Mouse (Mus musculus) cerebellum, adult (tissue): ENCODE measurements around the gene Bcas1.

Experiments
- ATAC-seq: cut with Nextera tagmentation; 2 replicates; pipeline ENCODE4 v1.9.2; 2017; ENCODE audit warnings: mild to moderate bottlenecking, moderate library complexity, mixed read lengths; ENCODE audit not compliant: insufficient number of reproducible peaks, low FRiP score, low TSS enrichment

Bcas1 gene

GRCm38 (mm10) chr2:170424131-170424530 lies 3.5 kb downstream of the Bcas1 start:
- ATAC-seq, result no peak

- ATAC-seq, result no peak
Measured at GRCm38 (mm10) chr2:170421924-170422323, 5.7 kb downstream of the Bcas1 start.

DNA sequence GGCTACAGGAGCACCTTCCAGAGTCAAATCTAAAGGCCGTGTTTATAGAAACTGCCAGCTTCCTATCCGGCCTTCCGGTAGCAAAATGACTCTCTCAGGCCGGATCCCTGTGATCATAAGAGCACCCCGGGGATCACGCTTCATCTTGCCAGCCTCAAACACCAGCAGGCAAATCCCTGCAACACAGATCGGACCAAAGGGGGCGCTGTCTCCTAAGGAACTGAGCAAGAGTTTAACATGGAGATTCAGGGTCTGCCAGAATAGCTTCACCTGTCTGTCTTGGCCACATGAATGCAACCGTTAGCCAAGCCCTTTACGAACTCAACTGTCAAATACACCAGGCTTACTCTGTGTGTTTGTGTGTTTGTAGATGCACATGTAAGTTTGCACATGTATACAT lies 8.9 kb downstream of the Bcas1 start:
- ATAC-seq, result no peak

DNA sequence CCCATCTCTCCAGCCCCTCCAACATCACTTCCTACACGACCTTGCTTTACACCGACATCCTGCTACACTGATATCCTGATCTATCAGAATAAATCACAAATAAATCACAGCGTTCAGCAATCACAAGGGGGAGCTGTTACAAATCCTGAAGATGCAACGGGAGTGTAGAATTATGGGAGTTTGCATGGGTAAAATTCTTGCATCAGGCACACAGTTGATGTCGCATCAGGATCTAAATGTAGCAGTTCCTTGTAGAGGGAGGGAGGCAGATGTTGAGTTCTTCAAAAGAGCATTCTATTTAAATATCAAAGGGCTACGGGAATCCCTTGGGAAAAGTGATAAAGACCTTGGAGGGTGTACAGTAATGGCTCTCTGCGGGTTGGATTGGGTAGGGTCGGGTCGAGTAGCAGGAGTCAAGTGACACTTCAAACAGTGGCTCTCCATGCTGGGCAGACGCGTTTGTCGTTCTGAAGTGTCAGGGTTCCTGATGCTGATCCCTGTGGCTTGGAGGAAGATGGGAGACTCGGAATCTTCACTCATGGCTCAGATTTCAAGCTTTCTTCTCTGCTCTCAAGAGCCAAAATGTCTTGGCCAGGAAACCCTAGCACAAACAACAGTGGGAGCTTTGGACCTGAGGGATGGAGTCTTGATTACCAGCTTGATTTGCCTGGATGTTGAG lies 16.0 kb downstream of the Bcas1 start:
- ATAC-seq, result no peak

- ATAC-seq, result no peak
Measured at GRCm38 (mm10) chr2:170410677-170411489, 16.8 kb downstream of the Bcas1 start.

DNA sequence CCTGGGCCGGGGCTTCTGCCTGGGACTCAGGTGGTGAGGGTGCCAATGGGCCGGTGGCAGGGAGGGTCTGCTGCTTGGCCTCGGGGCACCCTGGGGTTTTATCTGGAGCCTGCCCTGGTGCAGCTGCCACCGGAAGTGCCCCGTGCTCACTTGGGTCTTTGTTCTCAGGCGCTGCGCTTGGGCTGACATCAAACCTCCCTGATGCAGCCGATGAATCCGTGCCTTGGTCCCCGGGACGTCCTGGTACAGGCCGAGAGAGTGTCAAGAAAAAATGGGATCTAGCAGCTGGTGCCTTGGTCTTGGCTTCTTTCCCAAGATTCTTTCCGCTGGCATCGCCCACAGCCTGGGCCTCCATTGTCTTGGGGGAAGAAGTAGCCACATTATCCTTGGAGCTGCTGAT lies 21.2 kb downstream of the Bcas1 start:
- no peak for ATAC-seq

GRCm38 (mm10) chr2:170404781-170405573 lies 22.7 kb downstream of the Bcas1 start:
- no peak for ATAC-seq

GRCm38 (mm10) chr2:170403666-170404385 lies 23.8 kb downstream of the Bcas1 start:
- no peak for ATAC-seq

- ATAC-seq, result peak; percentile 79
Measured at GRCm38 (mm10) chr2:170401211-170401799, 26.3 kb downstream of the Bcas1 start.

DNA sequence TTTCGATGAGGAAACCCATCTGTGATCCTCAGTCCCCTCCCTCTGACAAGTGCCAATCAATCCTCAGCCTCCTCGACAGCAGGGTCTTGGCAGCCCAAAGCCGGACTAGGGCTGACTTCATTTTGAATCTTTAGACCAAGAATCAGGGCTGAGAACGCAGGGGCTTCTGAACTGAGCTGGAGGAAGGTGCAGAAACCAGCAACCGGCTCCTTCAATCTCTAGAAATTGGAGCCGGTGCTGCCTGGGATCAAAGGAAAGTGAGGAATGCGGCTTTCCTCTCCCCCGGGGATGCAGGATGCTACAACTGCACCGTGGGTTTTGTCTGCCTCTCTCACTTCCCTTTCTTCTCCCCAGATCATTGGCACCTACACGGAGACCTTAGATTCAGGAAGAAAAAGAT lies 27.0 kb downstream of the Bcas1 start:
- no peak for ATAC-seq

- ATAC-seq, result no peak
Measured at GRCm38 (mm10) chr2:170391994-170392393, 35.7 kb downstream of the Bcas1 start.

GRCm38 (mm10) chr2:170388320-170388719 lies 39.3 kb downstream of the Bcas1 start:
- ATAC-seq, result no peak

DNA sequence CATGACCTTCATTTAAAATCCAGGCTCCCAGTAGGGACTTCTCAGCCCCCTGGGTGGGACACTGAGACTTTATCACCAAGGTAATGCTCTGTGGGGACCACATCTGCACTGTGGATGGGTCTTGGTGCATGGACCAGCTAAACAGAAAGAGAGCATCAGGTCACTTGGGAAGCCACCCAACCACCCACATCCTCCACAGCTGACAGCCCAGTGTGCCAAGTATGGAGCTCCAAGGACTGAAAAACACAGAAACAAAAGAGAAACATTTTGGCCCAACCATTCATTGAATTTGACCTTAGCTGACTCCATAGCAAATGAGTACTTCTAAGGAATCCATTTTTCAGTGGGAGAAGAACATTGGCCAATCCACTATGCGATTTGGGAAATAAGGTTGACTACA lies 42.1 kb downstream of the Bcas1 start:
- no peak for ATAC-seq

DNA sequence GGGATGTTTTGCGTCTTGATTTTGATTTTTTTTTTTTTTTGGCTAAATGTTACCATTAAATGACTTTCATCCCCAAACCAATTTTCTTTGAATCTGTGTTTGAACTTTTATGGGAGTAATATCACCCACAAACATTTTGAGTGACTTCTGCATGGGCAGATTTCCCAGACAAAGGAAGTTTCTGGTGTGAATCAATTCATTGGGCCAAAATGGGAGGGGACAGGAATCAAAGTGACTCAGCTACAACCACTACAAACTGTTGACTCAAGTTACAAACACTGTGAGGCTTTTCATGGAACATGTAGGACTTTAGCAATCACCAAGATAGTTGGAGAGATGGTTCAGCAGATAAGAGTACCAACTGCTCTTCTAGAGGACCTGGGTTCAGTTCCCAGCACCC lies 42.9 kb downstream of the Bcas1 start:
- ATAC-seq, result no peak

GRCm38 (mm10) chr2:170373391-170373790 lies 54.3 kb downstream of the Bcas1 start:
- no peak for ATAC-seq

- no peak for ATAC-seq
Measured at GRCm38 (mm10) chr2:170365676-170366075, 62.0 kb downstream of the Bcas1 start.

DNA sequence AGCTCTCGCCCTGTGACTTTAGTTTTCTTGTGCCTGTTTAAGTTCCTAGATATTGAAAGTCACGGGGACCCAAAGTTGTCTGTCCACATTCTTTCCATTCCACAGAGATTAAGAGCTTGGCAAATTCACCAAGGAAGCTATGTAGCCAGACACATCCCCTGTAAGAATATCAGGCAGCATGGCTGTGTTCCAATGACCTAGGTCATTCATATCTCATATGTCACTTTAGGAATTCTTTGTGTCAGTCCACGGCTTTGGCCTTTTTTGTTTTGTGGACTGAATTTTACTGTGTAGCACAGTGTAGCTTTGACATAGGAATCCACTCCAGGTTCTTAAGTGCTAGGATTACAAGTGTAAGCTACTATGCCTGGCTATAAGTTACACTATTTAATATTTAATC lies 62.4 kb downstream of the Bcas1 start:
- no peak for ATAC-seq

DNA sequence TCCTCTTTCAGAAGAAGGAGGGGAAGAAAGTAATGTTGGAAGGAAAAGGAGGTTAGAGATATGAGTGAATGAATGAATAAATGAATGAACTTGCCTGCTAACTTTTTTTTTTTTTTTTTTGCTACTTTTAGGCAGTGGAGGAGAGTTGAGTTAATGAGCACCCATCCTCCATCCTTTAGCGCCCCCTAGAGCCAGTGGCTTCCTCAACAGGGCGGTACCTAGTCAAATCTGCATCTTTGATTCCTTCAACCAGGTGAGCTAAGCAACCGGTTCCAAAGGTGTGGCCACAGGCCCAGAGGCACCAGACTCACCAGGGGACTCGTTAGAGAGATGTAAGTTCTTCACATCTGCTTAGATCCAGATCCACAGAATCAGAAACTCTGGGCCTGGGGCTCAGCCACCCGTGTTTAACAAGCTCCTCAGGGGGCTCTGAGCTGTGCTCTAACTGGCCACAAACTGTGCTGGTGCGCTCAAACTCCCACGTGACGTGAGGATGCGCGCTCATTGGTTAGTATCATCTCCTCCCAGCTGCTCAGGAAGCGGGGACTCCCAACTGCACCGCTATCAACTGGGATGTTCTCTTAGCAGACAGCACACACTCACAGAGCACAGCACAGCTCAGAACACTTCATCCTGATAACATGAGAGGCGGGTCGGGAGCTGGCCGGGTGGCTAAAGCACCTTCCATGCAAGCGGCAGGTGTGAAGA lies 70.8 kb downstream of the Bcas1 start:
- no peak for ATAC-seq

GRCm38 (mm10) chr2:170354963-170355367 lies 72.7 kb downstream of the Bcas1 start:
- ATAC-seq, result peak; percentile 56
